In genomic region chr14:39532689-39533088, GRCm38 (mm10) we compare ENCODE assay signal across 8 mouse cellular contexts. TPM values are rescaled to one million over a fixed set of nuclear protein-coding genes. Genes with fewer than 3 reads are reported as not detected.
A peak's percentile ranks its signal among the peaks of the same experiment; 100 is the strongest.
DNase-seq lines count a peak whose midpoint lies in the region; ATAC-seq and TF ChIP-seq lines count a peak whose summit lies in the region.

No protein-coding gene starts in this region.

- TF ChIP-seq POLR2A in liver, adult 2 months (IDR thresholded peaks at IDR 0.05; ENCODE audit: extremely low read depth, insufficient read depth, low read length): no peak
- no peak for TF ChIP-seq POLR2A in limb, embryonic 14.5 days (IDR thresholded peaks at IDR 0.05; ENCODE audit: borderline replicate concordance, extremely low read depth, insufficient read depth, insufficient read length)

- DNase-seq in liver, adult 2 months (ENCODE audit: extremely low read depth, low read depth, low spot score): peak; percentile 56
- DNase-seq in Patski (ENCODE audit: low read depth, low spot score): no peak
- peak; percentile 27 for DNase-seq in c-Kit-positive CD71-positive TER-119-negative erythroid progenitor cells, embryonic 14.5 days (ENCODE audit: low read depth)
- peak; percentile 25 for DNase-seq in limb, embryonic 14.5 days (ENCODE audit: low spot score)

- H3K9me3 ChIP-seq in liver, embryonic 12.5 days (replicated peaks): no peaks in the 10 kb centered on the region
- no peaks in the 10 kb centered on the region for H3K9me3 ChIP-seq in hindbrain, embryonic 12.5 days (replicated peaks)
- no peaks in the 10 kb centered on the region for H3K9me3 ChIP-seq in limb, embryonic 14.5 days (ENCODE audit: control insufficient read depth, low read length)

- H3K27ac ChIP-seq in liver, adult 2 months (replicated peaks; ENCODE audit: insufficient read depth, low read depth, low read length): no peak overlapping the region
- no peak overlapping the region for H3K27ac ChIP-seq in liver, embryonic 12.5 days
- no peak overlapping the region for H3K27ac ChIP-seq in hindbrain, embryonic 12.5 days
- no peak overlapping the region for H3K27ac ChIP-seq in limb, embryonic 14.5 days (replicated peaks; ENCODE audit: low read depth, low read length)

- H3K9ac ChIP-seq in liver, adult 2 months (ENCODE audit: low read depth, low read length): no peak overlapping the region
- no peak overlapping the region for H3K9ac ChIP-seq in liver, embryonic 12.5 days
- no peak overlapping the region for H3K9ac ChIP-seq in hindbrain, embryonic 12.5 days
- no peak overlapping the region for H3K9ac ChIP-seq in limb, embryonic 14.5 days (ENCODE audit: low read depth, low read length, severe bottlenecking)

- POLR2A ChIA-PET in Patski (lab: Charles Lee): no interaction called here

- no peak overlapping the region for H3K4me2 ChIP-seq in liver, embryonic 12.5 days
- H3K4me2 ChIP-seq in hindbrain, embryonic 12.5 days (replicated peaks): no peak overlapping the region
- no peak overlapping the region for H3K4me2 ChIP-seq in limb, embryonic 14.5 days (replicated peaks; ENCODE audit: low read depth, low read length, severe bottlenecking)

- ATAC-seq in liver, embryonic 12.5 days: no peak
- no peak for ATAC-seq in Patski
- 0 out of 2 replicates have a peak, but pooled peaks have one; percentile 54 for ATAC-seq in hindbrain, embryonic 12.5 days (ENCODE audit: low FRiP score)
- no peak for ATAC-seq in limb, embryonic 14.5 days (ENCODE audit: low FRiP score, low read depth)
- no peak for ATAC-seq in activated CD4-positive, CD25-positive, alpha-beta regulatory T cell, adult 4 months
- ATAC-seq in megakaryocyte-erythroid progenitor cell, adult 5-6 weeks (replicated peaks; ENCODE audit: low FRiP score, low TSS enrichment, poor library complexity, severe bottlenecking): no peak; the same call in 1 of the 2 replicates

- in situ Hi-C loops in Patski (cut with MboI; ENCODE audit: low pct_unique_long_range_greater_than_20kb): loop anchor here (10.0 to 25.0 kb wide), 4 partner anchors 1205 to 1505 kb away; partner anchors contain the start of gene Sh2d4b

- no peaks in the 10 kb centered on the region for H3K79me2 ChIP-seq in liver, adult 2 months (ENCODE audit: control insufficient read depth, insufficient read depth, low read length)

- H3K4me1 ChIP-seq in liver, adult 2 months (ENCODE audit: control insufficient read depth, insufficient read depth, low read length): no peaks in the 10 kb centered on the region
- no peaks in the 10 kb centered on the region for H3K4me1 ChIP-seq in liver, embryonic 12.5 days
- H3K4me1 ChIP-seq in hindbrain, embryonic 12.5 days: no peaks in the 10 kb centered on the region
- H3K4me1 ChIP-seq in limb, embryonic 14.5 days (ENCODE audit: control insufficient read depth, insufficient read depth, low read length): no peaks in the 10 kb centered on the region

- CTCF ChIA-PET in Patski (lab: Charles Lee): interaction anchor here (0.8 to 1.0 kb wide), 2 partner anchors 531 to 1199 kb away, joined by 3 to 4 read pairs; no protein-coding TSS in a partner anchor

- no peaks in the 10 kb centered on the region for H3K36me3 ChIP-seq in liver, adult 2 months (ENCODE audit: control insufficient read depth, insufficient read depth, low read length)
- H3K36me3 ChIP-seq in liver, embryonic 12.5 days: no peaks in the 10 kb centered on the region
- no peaks in the 10 kb centered on the region for H3K36me3 ChIP-seq in hindbrain, embryonic 12.5 days
- no peaks in the 10 kb centered on the region for H3K36me3 ChIP-seq in limb, embryonic 14.5 days (ENCODE audit: control insufficient read depth, insufficient read depth, low read length)

- no peak overlapping the region for H3K4me3 ChIP-seq in liver, adult 2 months (ENCODE audit: insufficient read depth, low read depth, low read length)
- no peak overlapping the region for H3K4me3 ChIP-seq in liver, embryonic 12.5 days
- H3K4me3 ChIP-seq in hindbrain, embryonic 12.5 days: no peak overlapping the region
- H3K4me3 ChIP-seq in limb, embryonic 14.5 days (replicated peaks; ENCODE audit: low read length): no peak overlapping the region

- 15% methylated on average over 2 of the region's 2 CpGs for WGBS in liver, adult 2 months
- WGBS in liver, embryonic 12.5 days (ENCODE audit: insufficient replicate concordance): 9% methylated on average over 2 of the region's 2 CpGs
- WGBS in hindbrain, embryonic 12.5 days: 12% methylated on average over 2 of the region's 2 CpGs
- WGBS in limb, embryonic 14.5 days: 25% methylated on average over 2 of the region's 2 CpGs

- no peaks in the 10 kb centered on the region for H3K27me3 ChIP-seq in liver, adult 2 months (ENCODE audit: control insufficient read depth, insufficient read depth, low read length)
- no peaks in the 10 kb centered on the region for H3K27me3 ChIP-seq in liver, embryonic 12.5 days (replicated peaks)
- H3K27me3 ChIP-seq in Patski: no peaks in the 10 kb centered on the region
- no peaks in the 10 kb centered on the region for H3K27me3 ChIP-seq in hindbrain, embryonic 12.5 days
- H3K27me3 ChIP-seq in limb, embryonic 14.5 days (ENCODE audit: control insufficient read depth, insufficient read depth, low read length): no peaks in the 10 kb centered on the region

- peak; percentile 64 for TF ChIP-seq CTCF in liver, adult 2 months (IDR thresholded peaks at IDR 0.05; ENCODE audit: low read depth, low read length)
- peak; percentile 82 for TF ChIP-seq CTCF in Patski (IDR thresholded peaks at IDR 0.05)

RNA-seq across cellular contexts. Expression of gene Nrg3, which starts 59.8 kb away (rescaled TPM):
- total RNA-seq in liver, adult 2 months (2014; rRNA removed): not detected in 2 replicates
- not detected in 2 replicates for polyA plus RNA-seq in liver, adult 2 months (2012; rRNA removed)
- polyA plus RNA-seq in liver, embryonic 12.5 days (2016; fragmentation: Nextera tagmentation; extraction: Ambion mirVana): not detected in 2 replicates
- not detected for polyA plus RNA-seq in Patski (2021)
- 4.6 and 5.4 TPM in 2 replicates for polyA plus RNA-seq in hindbrain, embryonic 12.5 days (2016; fragmentation: Nextera tagmentation; extraction: Ambion mirVana)
- polyA plus RNA-seq in limb, embryonic 14.5 days (2012; rRNA removed): 0.04 and 0.10 TPM in 2 replicates
- not detected in 2 replicates for polyA plus RNA-seq in limb, embryonic 14.5 days (2014; fragmentation: Nextera tagmentation; extraction: Ambion mirVana)
- polyA plus RNA-seq in activated CD4-positive, CD25-positive, alpha-beta regulatory T cell, adult 4 months (2017; shearing (Covaris generic)): not detected
- not detected in 2 replicates for total RNA-seq in megakaryocyte-erythroid progenitor cell, adult 5-6 weeks (2014; fragmentation: Nextera tagmentation)
- total RNA-seq in megakaryocyte-erythroid progenitor cell, adult 5-6 weeks (2017): not detected in 2 replicates
